Mouse (Mus musculus) spleen, adult 2 months (tissue): ENCODE measurements around the gene Prr29.

Experiments used
- CTCF ChIP-seq: fragments of 200-500 bp; IDR thresholded peaks from 2 replicates; pipeline ENCODE4 v1.5.1; 2011; ENCODE audit warnings: mild to moderate bottlenecking, inconsistent platforms; ENCODE audit not compliant: insufficient read depth, insufficient read length, insufficient replicate concordance; ENCODE audit errors: extremely low read depth
- POLR2A ChIP-seq: fragments of 200-500 bp; IDR thresholded peaks from 2 replicates; pipeline ENCODE4 v1.6.1; 2011; ENCODE audit warnings: low read depth, low read length, inconsistent platforms

DNA sequence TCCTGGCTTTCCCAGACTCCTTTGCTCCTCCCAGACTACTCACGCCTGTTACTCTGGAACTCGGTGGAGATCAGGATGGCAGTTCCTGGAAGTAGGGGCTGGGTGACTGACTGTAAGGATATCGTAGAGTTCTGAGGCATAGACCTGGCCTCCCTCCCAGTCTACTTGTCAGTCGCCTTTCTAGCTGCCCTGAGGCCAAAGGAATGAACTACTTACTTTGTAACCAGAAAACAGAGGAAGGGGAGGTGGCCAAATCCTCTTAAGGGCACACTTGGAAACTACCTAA, 28.0 kb downstream of the Prr29 start:
- TF ChIP-seq POLR2A (no peak), CTCF (no peak)
